Mouse (Mus musculus): ENCODE results near the gene Cacna1a. TPM values are rescaled to one million over a fixed set of nuclear protein-coding genes. Genes with fewer than 3 reads are reported as not detected.

Gene Cacna1a
- polyA plus RNA-seq, 1 experiment from 2014 or later: 4.5 TPM

GRCm38 (mm10) chr8:84545522-84545921, 157.3 kb downstream of the Cacna1a start:
- H3K9ac ChIP-seq (ENCODE audit: low read depth, low read length): no peak overlapping the region
- H3K4me1 ChIP-seq (ENCODE audit: control insufficient read depth, insufficient read depth, low read length): no peaks in the 10 kb centered on the region
- no peaks in the 10 kb centered on the region for H3K9me3 ChIP-seq (ENCODE audit: control insufficient read depth, low read length)
- no peak overlapping the region for H3K4me2 ChIP-seq (ENCODE audit: low read depth, low read length)
- no peak overlapping the region for H3K27ac ChIP-seq (replicated peaks; ENCODE audit: low read depth, low read length)
- H3K27me3 ChIP-seq (replicated peaks; ENCODE audit: control insufficient read depth, insufficient read depth, low read length): no peaks in the 10 kb centered on the region
- WGBS: 56% methylated on average over 3 of the region's 3 CpGs
- DNase-seq (ENCODE audit: low spot score) (no peak), ATAC-seq (ENCODE audit: low read depth) (no peak)
- no peaks in the 10 kb centered on the region for H3K36me3 ChIP-seq (ENCODE audit: control insufficient read depth, insufficient read depth, low read length)
- H3K4me3 ChIP-seq (ENCODE audit: low read depth, low read length): no peak overlapping the region

GRCm38 (mm10) chr8:84552457-84552856, 164.2 kb downstream of the Cacna1a start:
- H3K36me3 ChIP-seq (ENCODE audit: control insufficient read depth, insufficient read depth, low read length): no peaks in the 10 kb centered on the region
- no peaks in the 10 kb centered on the region for H3K4me1 ChIP-seq (ENCODE audit: control insufficient read depth, insufficient read depth, low read length)
- 74% methylated on average over 4 of the region's 4 CpGs for WGBS
- H3K4me3 ChIP-seq (ENCODE audit: low read depth, low read length): no peak overlapping the region
- H3K9me3 ChIP-seq (ENCODE audit: control insufficient read depth, low read length): no peaks in the 10 kb centered on the region
- H3K27ac ChIP-seq (replicated peaks; ENCODE audit: low read depth, low read length): no peak overlapping the region
- peaks cover 16% of the 10 kb centered on the region for H3K27me3 ChIP-seq (replicated peaks; ENCODE audit: control insufficient read depth, insufficient read depth, low read length)
- ATAC-seq (ENCODE audit: low read depth) (no peak), DNase-seq (ENCODE audit: low spot score) (no peak)
- H3K9ac ChIP-seq (ENCODE audit: low read depth, low read length): no peak overlapping the region
- H3K4me2 ChIP-seq (ENCODE audit: low read depth, low read length): no peak overlapping the region

GRCm38 (mm10) chr8:84553106-84553505, 164.9 kb downstream of the Cacna1a start:
- Histone ChIP-seq H3K9me3 (ENCODE audit: control insufficient read depth, low read length) (no peaks in the 10 kb centered on the region), H3K36me3 (ENCODE audit: control insufficient read depth, insufficient read depth, low read length) (no peaks in the 10 kb centered on the region), H3K27ac (replicated peaks; ENCODE audit: low read depth, low read length) (no peak overlapping the region), H3K27me3 (replicated peaks; ENCODE audit: control insufficient read depth, insufficient read depth, low read length) (peaks cover 22% of the 10 kb centered on the region), H3K4me3 (ENCODE audit: low read depth, low read length) (no peak overlapping the region), H3K4me2 (ENCODE audit: low read depth, low read length) (no peak overlapping the region), H3K4me1 (ENCODE audit: control insufficient read depth, insufficient read depth, low read length) (no peaks in the 10 kb centered on the region), H3K9ac (ENCODE audit: low read depth, low read length) (no peak overlapping the region)
- DNase-seq (ENCODE audit: low spot score) (no peak), ATAC-seq (ENCODE audit: low read depth) (no peak)
- 86% methylated on average over 8 of the region's 8 CpGs for WGBS

GRCm38 (mm10) chr8:84553617-84554016, 165.4 kb downstream of the Cacna1a start:
- H3K9me3 ChIP-seq (ENCODE audit: control insufficient read depth, low read length): no peaks in the 10 kb centered on the region
- H3K27ac ChIP-seq (replicated peaks; ENCODE audit: low read depth, low read length): no peak overlapping the region
- H3K27me3 ChIP-seq (replicated peaks; ENCODE audit: control insufficient read depth, insufficient read depth, low read length): peaks cover 27% of the 10 kb centered on the region
- H3K36me3 ChIP-seq (ENCODE audit: control insufficient read depth, insufficient read depth, low read length): no peaks in the 10 kb centered on the region
- 82% methylated on average over 4 of the region's 4 CpGs for whole genome bisulfite sequencing
- ATAC-seq (ENCODE audit: low read depth) (no peak), DNase-seq (ENCODE audit: low spot score) (no peak)
- no peak overlapping the region for H3K4me3 ChIP-seq (ENCODE audit: low read depth, low read length)
- H3K9ac ChIP-seq (ENCODE audit: low read depth, low read length): no peak overlapping the region
- no peak overlapping the region for H3K4me2 ChIP-seq (ENCODE audit: low read depth, low read length)
- H3K4me1 ChIP-seq (ENCODE audit: control insufficient read depth, insufficient read depth, low read length): no peaks in the 10 kb centered on the region

- ATAC-seq (ENCODE audit: low read depth) (peak; percentile 73), DNase-seq (ENCODE audit: low spot score) (peak; percentile 70)
- Histone ChIP-seq H3K27ac (replicated peaks; ENCODE audit: low read depth, low read length) (no peak overlapping the region), H3K9me3 (ENCODE audit: control insufficient read depth, low read length) (no peaks in the 10 kb centered on the region), H3K4me2 (ENCODE audit: low read depth, low read length) (no peak overlapping the region), H3K36me3 (ENCODE audit: control insufficient read depth, insufficient read depth, low read length) (no peaks in the 10 kb centered on the region), H3K4me3 (ENCODE audit: low read depth, low read length) (no peak overlapping the region), H3K9ac (ENCODE audit: low read depth, low read length) (no peak overlapping the region), H3K4me1 (ENCODE audit: control insufficient read depth, insufficient read depth, low read length) (no peaks in the 10 kb centered on the region), H3K27me3 (replicated peaks; ENCODE audit: control insufficient read depth, insufficient read depth, low read length) (peaks cover 36% of the 10 kb centered on the region)
- 49% methylated on average over 14 of the region's 14 CpGs for WGBS
Measured at GRCm38 (mm10) chr8:84554301-84555027, 166.2 kb downstream of the Cacna1a start.

DNA sequence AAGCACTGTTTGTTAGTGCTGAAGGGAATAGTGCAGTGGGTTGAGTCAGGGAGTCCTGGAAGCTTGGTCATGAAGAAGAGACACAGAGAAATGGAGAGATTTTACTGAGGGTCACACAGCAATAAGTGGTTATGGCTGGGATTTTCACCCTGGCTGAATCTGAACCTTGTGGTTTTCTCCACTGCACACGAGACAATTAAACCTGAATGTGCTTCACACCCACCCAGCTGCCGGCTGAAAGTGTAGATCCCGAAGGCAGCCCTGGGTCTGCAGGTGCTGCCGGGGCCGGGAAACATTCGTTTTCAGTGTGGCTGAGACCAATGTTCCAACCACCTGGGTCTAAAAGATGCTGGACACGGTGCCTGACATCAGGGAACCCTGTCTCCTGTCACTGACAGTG, 167.0 kb downstream of the Cacna1a start:
- H3K27me3 ChIP-seq (replicated peaks; ENCODE audit: control insufficient read depth, insufficient read depth, low read length): peaks cover 44% of the 10 kb centered on the region
- H3K9me3 ChIP-seq (ENCODE audit: control insufficient read depth, low read length): no peaks in the 10 kb centered on the region
- WGBS: 59% methylated on average over 7 of the region's 7 CpGs
- no peak overlapping the region for H3K4me2 ChIP-seq (ENCODE audit: low read depth, low read length)
- no peaks in the 10 kb centered on the region for H3K36me3 ChIP-seq (ENCODE audit: control insufficient read depth, insufficient read depth, low read length)
- H3K4me1 ChIP-seq (ENCODE audit: control insufficient read depth, insufficient read depth, low read length): no peaks in the 10 kb centered on the region
- H3K4me3 ChIP-seq (ENCODE audit: low read depth, low read length): no peak overlapping the region
- no peak for ATAC-seq (ENCODE audit: low read depth)
- no peak for DNase-seq (ENCODE audit: low spot score)
- no peak overlapping the region for H3K27ac ChIP-seq (replicated peaks; ENCODE audit: low read depth, low read length)
- no peak overlapping the region for H3K9ac ChIP-seq (ENCODE audit: low read depth, low read length)

DNA sequence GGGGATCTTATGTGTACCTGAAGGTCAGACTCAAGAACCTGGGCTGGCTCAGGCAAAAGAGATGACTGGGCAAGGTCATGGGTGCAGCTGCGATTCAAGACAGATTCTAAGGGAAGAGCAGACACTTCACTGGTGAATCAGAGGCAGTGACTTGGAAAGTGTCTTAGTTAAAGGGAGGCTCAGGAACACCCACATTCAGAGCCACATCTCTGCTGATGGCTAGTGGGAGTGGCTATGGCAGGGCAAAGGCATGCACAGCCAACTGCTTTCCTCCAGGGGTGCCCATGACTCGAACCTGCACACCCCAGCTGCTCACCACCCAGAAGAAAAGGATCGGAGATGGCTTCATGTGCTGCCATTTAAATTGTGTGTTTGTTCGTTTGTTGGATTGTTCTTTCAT, 169.7 kb downstream of the Cacna1a start:
- Histone ChIP-seq H3K4me2 (ENCODE audit: low read depth, low read length) (no peak overlapping the region), H3K9me3 (ENCODE audit: control insufficient read depth, low read length) (no peaks in the 10 kb centered on the region), H3K9ac (ENCODE audit: low read depth, low read length) (no peak overlapping the region), H3K36me3 (ENCODE audit: control insufficient read depth, insufficient read depth, low read length) (no peaks in the 10 kb centered on the region), H3K4me3 (ENCODE audit: low read depth, low read length) (no peak overlapping the region), H3K4me1 (ENCODE audit: control insufficient read depth, insufficient read depth, low read length) (no peaks in the 10 kb centered on the region), H3K27ac (replicated peaks; ENCODE audit: low read depth, low read length) (no peak overlapping the region), H3K27me3 (replicated peaks; ENCODE audit: control insufficient read depth, insufficient read depth, low read length) (peaks cover 55% of the 10 kb centered on the region)
- no peak for DNase-seq (ENCODE audit: low spot score)
- 71% methylated on average over 4 of the region's 4 CpGs for WGBS
- ATAC-seq (ENCODE audit: low read depth): no peak

DNA sequence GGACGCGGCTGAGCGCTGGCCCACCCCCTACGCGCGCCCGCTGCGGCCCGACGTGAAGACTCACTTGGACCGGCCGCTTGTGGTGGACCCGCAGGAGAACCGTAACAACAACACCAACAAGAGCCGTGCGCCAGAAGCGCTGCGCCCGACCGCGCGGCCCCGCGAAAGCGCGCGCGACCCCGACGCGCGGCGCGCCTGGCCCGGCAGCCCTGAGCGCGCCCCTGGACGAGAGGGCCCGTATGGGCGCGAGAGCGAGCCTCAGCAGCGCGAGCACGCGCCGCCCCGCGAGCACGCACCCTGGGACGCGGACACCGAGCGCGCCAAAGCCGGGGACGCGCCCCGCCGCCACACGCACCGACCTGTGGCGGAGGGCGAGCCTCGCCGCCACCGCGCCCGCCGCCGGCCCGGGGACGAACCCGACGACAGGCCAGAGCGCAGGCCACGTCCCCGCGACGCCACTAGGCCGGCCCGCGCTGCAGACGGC, 170.9 kb downstream of the Cacna1a start:
- H3K27ac ChIP-seq (replicated peaks; ENCODE audit: low read depth, low read length): no peak overlapping the region
- no peaks in the 10 kb centered on the region for H3K9me3 ChIP-seq (ENCODE audit: control insufficient read depth, low read length)
- DNase-seq (ENCODE audit: low spot score) (peak; percentile 19), ATAC-seq (ENCODE audit: low read depth) (no peak)
- peaks cover 60% of the 10 kb centered on the region for H3K27me3 ChIP-seq (replicated peaks; ENCODE audit: control insufficient read depth, insufficient read depth, low read length)
- no peaks in the 10 kb centered on the region for H3K36me3 ChIP-seq (ENCODE audit: control insufficient read depth, insufficient read depth, low read length)
- peak overlapping the region; percentile 48 for H3K4me3 ChIP-seq (ENCODE audit: low read depth, low read length)
- no peaks in the 10 kb centered on the region for H3K4me1 ChIP-seq (ENCODE audit: control insufficient read depth, insufficient read depth, low read length)
- 0% methylated on average over 14 of the region's 84 CpGs for WGBS
- H3K4me2 ChIP-seq (ENCODE audit: low read depth, low read length): peak overlapping the region; percentile 72
- peak overlapping the region; percentile 37; the same call in 1 of the 2 replicates for H3K9ac ChIP-seq (ENCODE audit: low read depth, low read length)

DNA sequence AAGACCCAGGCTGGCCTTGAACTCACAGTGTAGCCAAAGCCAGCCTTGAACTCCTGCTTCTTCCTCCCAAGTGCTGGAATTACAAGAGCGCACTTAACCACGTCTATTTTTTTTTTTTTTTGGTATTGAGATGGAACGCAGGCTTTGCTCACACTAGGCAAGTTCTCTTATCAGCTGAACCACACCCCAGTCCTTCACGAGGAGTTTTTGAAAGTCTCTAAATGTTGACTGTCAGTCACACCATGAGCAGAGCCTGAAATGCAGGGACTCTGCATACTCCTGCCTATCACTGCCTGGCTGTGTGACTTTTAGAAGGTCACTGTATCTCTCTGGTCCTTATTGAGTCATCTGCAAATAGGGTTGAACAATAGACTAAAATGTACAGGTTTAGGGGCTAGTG, 173.5 kb downstream of the Cacna1a start:
- no peak overlapping the region for H3K27ac ChIP-seq (replicated peaks; ENCODE audit: low read depth, low read length)
- no peaks in the 10 kb centered on the region for H3K9me3 ChIP-seq (ENCODE audit: control insufficient read depth, low read length)
- WGBS: 82% methylated on average over 4 of the region's 4 CpGs
- H3K4me3 ChIP-seq (ENCODE audit: low read depth, low read length): no peak overlapping the region
- H3K27me3 ChIP-seq (replicated peaks; ENCODE audit: control insufficient read depth, insufficient read depth, low read length): peaks cover 52% of the 10 kb centered on the region
- no peak overlapping the region for H3K4me2 ChIP-seq (ENCODE audit: low read depth, low read length)
- ATAC-seq (ENCODE audit: low read depth): no peak
- DNase-seq (ENCODE audit: low spot score): no peak
- no peak overlapping the region for H3K9ac ChIP-seq (ENCODE audit: low read depth, low read length)
- no peaks in the 10 kb centered on the region for H3K4me1 ChIP-seq (ENCODE audit: control insufficient read depth, insufficient read depth, low read length)
- no peaks in the 10 kb centered on the region for H3K36me3 ChIP-seq (ENCODE audit: control insufficient read depth, insufficient read depth, low read length)
